Mouse (Mus musculus): ENCODE measurements around the gene Gm28729.
"Not testable (repeated sequence)": the region's sequence is repeated elsewhere in the genome, so short reads cannot be mapped to it uniquely, and the experiment has no call there.

Gene Gm28729

DNA sequence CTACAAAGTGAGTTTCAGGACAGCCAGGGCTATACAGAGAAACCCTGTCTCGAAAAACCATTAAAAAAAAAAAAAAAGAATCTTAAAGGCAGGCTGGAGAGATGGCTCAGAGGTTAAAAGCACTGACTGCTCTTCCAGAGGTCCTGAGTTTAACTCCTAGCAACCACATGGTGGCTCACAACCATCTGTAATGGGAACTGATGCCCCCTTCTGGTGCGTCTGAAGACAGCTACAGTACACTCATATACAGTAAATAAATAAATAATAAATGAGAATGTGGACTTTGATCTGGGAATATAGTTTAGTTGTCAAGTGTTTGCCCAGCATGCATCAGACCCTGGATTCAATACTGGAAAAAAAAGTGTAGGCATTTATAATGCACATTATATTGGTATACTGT lies 3.5 kb downstream of the Gm28729 start:
- not testable (repeated sequence) for DNase-seq (ENCODE audit: low read depth, low spot score)

DNA sequence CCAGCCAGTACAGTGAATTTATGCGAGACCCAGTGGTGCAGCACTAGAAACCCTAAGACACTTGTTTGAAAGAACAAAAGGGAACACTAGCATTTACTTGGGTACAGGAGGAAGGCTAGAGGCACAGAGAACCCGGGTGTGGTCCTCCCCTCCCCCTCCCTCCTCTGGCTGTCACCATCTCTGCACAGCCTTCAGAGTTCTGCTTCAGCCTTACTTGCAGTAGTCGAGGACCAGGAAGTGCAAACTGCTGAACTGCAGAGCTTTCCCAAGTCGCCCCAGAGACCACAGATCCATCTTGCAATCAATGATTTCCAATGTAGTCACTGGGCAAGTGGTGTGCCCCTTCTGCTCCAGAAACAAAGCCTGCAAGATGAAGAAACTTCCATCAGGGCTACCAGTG lies 7.6 kb downstream of the Gm28729 start:
- no peak for DNase-seq (ENCODE audit: low read depth, low spot score)

DNA sequence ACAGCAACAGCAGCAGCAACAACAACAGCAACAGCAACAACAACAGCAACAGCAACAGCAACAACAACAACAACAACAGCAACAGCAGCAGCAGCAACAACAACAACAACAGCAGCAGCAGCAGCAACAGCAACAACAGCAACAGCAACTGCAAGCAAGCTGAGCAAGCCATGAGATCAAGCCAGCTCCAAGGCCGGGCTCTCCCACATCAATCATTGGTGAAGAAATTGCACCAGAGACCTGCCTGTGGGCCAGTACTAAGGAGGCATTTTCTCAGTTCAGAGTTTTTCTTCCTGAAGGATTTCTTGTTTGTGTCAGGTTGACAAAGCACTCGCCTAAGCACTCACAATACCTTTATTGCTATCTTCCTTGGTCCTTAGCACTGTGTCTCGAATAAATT lies 8.3 kb downstream of the Gm28729 start:
- no peak for DNase-seq (ENCODE audit: low read depth, low spot score)

DNA sequence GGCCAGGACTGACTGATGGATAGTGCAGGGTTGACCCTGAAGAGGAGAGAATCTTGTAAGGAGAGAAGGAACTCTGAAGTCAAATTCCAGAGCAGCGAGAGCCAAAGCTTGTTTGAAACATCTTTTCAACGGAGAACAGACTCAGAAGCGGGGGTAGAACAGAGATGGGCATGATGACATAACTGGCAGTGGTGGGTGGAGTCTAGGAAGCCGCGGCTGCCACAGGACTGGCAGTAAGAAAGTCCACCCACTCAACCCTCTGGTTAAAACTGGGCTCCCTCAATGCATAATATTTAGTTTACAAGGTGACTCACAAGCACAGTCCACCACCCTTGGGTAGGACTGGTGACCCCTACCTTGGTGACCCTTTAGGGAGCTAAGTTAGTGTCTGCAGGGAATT lies 9.3 kb downstream of the Gm28729 start:
- DNase-seq (ENCODE audit: low read depth, low spot score), result no peak

DNA sequence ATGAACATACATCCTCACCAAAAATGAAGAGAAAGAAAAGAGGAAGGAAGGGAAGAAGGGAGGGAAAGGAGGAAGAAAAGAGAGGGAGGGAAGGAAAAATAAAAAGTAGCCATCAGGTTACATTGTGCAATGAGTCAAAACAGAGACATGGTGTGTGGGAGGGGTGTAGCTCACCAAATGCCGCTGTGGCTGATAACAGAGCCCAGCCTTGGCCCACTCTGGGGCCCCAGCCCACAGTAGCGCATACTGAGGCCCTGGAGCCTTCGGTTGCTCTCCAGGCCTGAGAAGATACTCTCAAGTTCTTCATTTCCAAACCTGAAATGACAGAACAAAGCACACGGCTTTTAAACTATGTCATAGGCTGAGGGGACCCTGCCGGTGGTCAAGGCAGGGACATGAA lies 10.8 kb downstream of the Gm28729 start:
- DNase-seq (ENCODE audit: low read depth, low spot score), result no peak

DNA sequence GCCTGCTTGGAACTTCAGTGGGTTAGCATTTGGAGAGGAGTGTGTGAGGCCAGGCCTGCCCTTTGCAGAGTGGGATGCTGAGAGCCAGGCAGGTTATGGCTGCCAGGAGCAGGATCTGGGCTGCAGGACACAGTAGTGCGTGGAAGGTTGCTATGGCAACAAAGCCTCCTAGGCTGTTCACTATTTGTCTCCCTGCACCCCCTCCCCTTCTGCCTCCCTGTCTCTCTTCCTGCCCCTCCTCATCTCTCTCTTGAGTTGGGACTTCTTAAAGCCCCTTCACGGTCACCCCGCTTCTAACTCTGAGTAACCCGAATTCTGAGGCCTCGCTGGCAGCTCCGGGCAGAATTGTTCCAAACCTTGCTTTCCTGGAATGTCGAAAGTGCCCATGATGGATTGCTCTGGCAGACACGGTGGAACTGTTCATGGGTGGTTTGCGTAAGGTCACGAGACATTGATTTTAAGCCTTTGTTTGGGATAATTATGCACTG lies 19.0 kb downstream of the Gm28729 start:
- DNase-seq (ENCODE audit: low read depth, low spot score), result peak; percentile 54

DNA sequence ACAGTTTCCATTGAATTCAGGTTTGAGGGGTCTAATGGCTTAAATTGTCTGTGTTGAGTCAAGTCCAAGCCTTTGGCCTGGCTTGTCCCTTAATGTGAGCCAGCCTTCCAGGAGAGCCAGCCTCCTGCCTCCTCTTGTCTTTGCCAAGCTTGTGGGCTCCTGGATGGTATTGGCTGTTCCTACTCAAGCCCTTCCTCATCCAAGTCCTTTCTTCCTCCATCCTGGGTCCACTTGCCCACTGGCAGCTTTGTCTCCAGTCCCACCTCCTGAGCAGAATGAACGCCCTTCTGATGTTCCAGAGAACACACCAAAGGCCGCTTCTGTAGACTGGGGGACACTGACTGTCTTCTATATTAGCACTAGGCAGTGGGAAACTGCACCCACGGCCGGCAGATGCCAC lies 19.9 kb downstream of the Gm28729 start:
- no peak for DNase-seq (ENCODE audit: low read depth, low spot score)

DNA sequence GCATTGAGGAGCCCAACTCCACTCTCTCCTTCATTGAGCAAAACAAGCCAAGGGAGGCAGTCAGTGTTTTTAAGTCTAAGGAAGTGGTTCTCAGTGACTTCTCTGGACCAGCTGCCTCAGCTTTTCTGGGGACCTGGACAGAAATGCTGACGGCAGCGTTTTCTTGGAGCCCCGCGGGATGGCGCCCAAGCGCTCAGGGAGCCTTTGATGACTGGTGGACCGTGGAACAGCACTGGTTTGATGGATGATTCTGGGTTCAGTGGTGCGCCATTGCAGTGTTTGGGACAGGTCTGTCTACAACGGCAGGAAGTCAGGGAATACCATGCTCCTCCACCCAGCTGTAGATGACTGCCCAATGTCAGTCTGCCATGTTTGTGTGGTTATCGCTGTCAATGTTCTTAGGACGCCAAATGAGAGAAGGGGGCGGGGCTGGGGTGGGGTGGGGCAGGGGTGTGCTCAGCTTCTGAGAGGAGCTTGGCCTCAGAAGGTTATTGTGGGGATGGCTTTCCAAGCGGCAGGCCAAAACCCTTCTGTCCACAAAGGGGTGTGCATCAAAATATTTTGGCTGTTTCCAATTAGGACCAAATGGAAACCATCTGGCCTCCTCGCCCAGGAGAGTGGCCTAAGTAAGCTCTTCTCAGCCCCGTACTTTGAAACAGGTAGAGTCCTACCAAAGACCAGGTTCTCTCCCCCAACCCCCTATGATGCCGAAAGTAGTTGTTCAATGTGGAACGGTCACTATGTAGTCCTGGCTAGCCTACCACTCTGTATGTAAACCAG lies 20.8 kb downstream of the Gm28729 start:
- peak; percentile 61 for DNase-seq (ENCODE audit: low read depth, low spot score)

DNA sequence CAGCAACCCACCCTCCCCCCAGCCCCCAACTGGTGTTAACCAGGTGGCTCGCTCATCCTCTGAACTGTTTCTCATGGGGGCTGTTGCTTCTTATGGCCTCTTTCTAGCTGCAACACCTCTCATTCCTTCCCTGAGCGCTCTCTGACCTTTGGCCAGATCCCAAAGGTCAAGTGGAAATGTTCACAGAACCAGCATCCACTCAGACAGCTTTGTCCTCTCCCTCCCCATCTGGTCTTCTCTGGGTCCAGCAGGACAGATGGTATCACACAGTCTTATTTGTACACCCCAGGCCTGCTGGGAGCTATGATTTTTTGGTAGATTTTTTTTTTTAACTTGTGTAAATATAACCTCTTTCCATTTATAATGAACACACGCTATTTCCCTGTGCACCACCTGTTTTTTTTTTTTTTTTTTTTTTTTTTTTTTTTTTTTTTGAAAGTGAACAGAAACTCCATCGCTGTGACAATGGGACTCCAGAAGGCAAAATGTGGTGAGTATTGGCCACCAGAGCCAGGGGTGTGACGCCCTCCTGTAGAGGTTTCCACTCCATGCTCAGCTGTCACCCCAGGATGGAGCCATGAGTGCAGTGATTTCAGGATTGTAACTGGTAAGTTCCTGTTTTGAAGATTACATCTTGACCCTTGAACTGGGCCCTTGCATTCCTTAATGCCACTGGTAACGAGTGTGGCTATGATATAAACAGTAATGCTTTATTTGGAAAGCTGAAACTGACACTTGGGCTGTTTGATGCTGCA lies 22.0 kb downstream of the Gm28729 start:
- no peak for DNase-seq (ENCODE audit: low read depth, low spot score)

DNA sequence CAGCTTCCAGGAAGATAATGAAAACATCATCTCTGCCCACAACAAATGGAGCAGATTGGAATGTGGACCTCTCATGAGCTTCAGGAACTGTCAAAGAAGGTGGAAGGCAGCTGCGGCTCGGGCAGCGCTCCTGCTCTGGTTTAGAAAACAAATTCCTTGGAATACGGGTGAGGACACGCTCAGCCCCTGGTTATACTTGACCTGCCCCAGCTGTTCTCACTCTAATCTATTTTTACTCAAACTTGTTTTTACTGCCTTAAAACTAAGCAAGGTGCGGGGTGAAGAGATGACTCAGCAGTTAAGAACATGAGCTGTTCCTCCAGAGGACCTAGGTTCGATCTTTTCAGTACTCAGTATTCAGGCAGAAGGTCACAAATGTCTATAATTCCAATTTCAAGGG lies 23.8 kb downstream of the Gm28729 start:
- DNase-seq (ENCODE audit: low read depth, low spot score), result no peak

DNA sequence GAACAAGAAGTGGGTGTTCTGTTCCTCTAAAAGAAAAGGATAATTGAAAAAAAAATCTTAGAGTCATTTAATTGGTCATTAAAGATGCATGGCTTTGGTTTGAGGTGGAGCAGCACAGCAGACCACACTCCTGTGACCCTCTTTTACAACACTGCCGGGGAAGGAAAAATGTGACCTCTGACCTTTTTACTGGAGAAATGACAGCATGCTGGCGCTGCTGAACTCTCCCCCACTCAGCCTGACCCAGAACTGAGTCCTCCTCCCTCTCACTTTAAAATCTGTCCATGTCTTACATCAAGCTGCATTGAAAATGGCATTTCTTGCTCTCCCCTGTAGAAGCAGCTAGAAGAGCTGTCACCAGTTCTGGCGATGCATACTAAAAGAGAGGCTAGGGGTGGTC lies 31.9 kb downstream of the Gm28729 start:
- no peak for DNase-seq (ENCODE audit: low read depth, low spot score)

DNA sequence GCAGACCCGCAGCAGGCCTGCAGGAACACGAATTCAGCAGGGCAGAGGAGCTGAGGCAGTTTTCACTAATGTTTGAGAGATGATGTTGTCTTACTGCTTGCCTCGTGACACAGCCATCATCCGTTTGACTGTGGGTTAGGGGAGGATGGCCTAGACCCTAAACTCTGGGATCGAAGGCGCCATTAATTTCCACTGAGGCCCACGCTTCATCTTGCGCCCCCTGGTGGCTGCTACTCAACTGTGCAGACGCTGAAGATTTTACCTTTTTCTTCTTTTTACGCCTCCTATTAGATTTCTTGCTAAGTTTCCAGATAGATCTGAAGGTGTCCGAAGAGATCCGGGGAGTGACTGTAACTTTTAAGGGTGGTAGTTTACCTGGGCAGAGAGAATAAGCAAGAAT lies 33.3 kb downstream of the Gm28729 start:
- DNase-seq (ENCODE audit: low read depth, low spot score), result peak; percentile 76

DNA sequence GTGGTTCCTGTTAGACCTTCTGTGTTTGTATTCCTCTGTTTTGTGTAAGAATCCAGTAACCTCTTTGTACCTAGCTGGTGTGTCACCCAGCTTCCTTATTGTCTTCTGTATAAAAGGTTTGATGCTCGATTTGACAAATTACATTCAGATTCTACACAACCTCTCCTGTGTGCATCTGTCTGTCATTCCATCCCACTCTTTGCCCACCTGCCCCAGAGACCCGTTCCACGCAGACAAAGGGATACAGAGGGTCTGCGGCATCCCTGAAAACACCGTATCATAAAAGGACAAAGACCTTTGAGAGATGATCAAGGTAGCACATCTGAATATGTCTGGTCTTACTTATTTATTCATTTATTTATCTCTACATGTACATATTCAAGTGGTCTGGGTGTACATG lies 37.2 kb downstream of the Gm28729 start:
- not testable (repeated sequence) for DNase-seq (ENCODE audit: low read depth, low spot score)

DNA sequence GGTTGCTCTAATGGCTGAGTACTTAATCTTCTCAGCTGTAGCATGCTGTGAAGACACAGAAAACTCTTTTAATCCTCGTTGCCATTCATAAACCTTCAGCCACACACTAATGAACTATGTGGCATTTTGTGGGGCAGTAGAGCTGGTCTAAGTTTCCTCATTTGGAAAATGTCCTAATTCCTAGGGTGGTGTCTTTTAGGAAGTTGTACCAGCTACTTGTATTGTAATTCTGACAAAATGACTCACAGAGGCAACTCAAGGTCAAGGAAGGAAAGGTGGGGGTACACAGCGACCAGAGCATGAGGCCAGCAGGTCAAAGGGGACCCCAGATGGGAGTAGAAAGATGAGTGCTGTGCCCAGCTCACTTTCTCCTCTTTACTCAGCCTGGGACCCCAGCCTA lies 41.4 kb downstream of the Gm28729 start:
- peak; percentile 41 for DNase-seq (ENCODE audit: low read depth, low spot score)

DNA sequence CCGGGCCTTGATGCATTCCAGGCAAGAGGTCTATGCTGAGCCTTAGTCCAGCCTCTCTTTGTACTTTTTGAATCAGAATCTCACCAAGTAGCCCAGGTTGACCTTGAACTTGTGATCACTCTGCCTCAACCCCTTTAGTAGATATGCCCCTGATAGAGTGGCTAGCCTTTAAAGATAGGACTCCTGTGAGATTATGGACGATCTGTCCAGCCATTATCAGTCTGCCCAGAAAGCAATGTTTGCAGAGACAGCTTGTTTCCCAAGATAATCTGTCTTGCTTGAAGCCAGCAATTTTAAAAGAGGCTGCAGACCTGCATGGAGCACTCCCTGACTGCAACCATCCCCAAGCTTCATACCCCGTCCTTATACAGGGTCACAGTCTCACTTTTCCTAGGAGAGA lies 42.0 kb downstream of the Gm28729 start:
- DNase-seq (ENCODE audit: low read depth, low spot score), result no peak

DNA sequence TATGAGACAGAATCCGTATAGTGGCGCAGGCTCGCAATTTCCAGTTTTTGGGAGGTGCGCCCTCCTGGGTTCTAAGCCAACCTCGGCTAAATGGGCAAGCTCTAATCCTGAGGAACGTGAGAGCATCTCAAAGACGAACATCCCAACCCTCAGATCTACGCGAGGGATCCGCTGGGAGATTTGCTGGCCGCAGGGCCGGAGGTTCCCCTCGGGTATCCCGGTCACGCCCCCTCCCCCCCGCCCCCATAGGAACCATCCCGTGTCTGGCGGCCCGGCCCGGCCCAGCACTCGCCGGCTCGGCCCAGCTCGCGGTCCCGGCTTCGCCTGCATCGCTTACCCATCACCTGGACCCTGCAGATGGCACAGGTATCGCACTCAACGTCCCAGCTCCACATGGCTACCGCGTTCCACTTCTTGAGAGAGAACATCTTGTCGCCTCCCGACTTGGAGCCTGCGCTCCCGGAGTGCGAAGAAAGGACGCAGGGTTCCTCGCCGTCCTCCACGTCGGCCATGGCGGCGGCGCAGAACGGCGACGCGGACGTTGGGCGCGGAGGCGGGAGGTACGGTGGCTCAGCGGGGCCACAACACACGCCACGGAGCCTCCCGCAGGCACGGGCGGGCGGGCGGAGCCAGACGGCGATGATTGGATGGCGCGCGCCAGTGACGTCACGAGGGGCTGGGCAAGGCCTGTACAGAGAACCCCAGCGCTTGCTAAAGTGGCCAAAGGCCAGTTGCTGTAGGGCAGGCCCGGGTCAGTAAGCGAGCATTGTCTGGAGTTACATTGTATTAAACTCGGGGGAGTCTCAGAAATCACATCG lies 46.8 kb downstream of the Gm28729 start, which contains the start of gene Rnf7:
Rnf7 (minus strand) TSS at position 605 of the 818 bp plus-strand sequence.
- peak; percentile 96 for DNase-seq (ENCODE audit: low read depth, low spot score)

DNA sequence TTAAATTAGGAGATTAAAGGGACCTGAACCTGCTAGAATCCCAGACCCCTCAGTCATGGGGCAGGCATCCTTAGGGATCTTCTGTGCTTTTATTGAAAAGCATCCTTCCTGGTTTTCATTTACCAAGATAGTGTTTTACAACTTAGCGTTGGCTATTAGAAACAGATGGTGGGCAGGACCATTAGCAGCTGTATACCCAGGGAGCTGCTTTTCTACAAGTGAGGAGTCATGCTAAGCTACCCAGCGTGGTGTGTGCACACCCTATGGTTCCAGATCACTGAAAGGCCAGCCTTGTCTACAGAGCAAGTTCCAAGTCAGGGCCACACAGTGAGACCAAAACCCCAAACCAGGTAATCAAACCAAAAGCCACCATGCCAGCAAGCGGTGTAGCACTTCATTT lies 52.7 kb downstream of the Gm28729 start:
- DNase-seq (ENCODE audit: low read depth, low spot score), result no peak

DNA sequence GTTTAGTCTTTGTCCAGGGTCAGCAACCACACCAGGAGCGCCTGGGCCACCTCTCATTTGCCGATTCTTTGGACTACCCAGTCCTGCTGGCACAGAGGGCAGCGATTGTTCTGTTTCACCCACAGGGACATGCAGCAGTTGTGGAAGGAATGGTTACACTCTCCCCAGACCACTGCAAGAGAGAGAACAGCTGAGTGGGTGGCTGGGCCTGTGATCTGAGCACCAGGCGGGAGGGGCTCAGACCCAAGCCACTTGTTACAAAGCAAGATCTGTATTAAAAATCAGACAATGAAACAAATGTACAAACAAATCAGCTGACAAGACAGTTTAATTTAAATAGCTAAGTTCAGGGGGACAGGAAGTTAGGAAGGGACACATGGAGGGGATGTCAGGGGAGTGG lies 53.4 kb downstream of the Gm28729 start:
- not testable (repeated sequence) for DNase-seq (ENCODE audit: low read depth, low spot score)

DNA sequence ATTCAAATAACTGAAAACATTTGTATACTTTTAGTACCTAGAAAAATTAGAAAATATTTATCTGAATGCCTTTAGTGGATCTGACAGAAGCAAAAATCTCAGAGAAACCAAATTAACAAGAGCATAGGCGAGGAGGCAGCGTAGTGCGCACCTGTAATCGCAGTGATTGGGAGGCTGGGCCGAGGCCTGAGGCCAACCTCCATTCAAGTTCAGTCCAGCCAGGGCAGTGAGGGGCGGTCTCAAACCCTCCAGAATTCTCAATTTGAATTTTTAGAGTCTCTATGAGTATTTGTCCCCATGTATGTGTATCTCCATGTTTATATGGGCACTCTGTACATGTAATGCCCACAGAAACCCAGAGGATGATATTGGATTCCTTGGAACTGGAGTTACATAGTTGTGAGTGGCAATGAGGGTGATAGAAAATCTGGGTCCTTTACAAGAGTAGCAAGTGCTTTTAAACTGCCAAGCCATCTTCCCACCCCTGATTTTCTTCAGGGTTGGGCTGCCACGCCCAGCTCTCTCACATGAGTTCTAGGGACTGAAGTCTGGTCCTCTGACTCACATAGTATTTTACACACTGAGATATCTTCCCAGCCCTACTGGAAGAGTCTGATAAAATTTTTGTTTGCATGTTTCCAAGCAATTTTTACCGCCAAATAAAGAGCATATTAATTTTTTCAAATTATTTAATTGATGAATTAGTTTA lies 54.6 kb downstream of the Gm28729 start:
- DNase-seq (ENCODE audit: low read depth, low spot score), result no peak

DNA sequence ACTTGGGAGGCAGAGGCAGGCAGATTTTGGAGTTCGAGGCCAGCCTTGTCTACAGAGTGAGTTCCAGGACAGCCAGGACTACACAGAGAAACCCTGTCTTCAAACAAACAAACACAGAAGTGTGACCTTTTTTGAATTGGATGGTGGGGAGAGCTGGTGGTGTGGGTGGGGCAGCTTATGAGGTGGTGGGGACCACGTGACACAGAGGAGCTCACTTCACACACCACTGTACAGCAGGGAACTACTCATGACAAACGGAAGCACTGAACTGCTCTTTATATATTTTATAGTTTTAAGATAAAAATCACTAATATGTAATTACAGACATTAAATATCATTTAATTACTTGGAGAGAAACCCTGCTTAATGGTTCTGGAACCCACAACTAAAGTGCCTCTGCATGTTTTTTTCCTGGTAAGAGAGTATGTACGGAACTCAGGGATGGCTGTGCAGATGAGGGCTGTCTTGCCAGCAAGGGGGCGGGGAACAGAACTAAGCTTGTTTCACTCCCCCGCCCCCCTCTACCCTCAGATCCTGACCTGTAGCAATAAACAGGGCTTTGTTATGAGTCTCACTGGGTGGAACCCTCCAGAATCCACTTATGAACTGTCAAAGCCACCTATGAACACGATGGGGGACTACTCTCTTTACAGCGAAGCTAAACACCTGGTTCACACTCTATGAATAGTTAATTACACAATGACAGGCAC lies 55.4 kb downstream of the Gm28729 start:
- DNase-seq (ENCODE audit: low read depth, low spot score), result no peak

DNA sequence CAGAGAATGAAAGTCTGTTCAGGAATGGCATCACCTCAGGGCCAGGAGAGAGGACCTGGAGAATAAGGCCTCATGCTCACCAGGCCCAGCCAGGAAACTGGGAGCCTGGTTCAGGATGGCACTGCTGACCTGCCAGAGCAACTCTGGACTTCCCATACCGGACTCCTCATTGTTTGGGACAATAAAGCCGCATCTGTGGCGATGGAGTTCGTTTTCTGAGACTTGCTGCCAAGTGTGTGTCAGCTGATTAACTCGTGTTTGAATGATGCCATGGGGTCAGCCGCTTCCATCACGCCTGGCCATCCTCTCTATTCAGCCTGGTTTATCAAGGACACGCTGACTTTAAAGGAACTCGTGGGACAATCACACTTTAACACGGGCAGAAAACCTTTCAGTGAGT lies 61.4 kb downstream of the Gm28729 start:
- DNase-seq (ENCODE audit: low read depth, low spot score), result no peak

Data from ES-CJ7 (cell line).